Mouse (Mus musculus) hindbrain, embryonic 11.5 days (tissue): ENCODE data around the gene Coro1a. TPM values are rescaled to one million over a fixed set of nuclear protein-coding genes. Genes with fewer than 3 reads are reported as not detected.

Experiments used
- ATAC-seq: fragments of 200-750 bp; cut with Nextera tagmentation; 2 replicates; pipeline ENCODE4 v1.8.0; 2017; ENCODE audit warnings: mild to moderate bottlenecking, moderate TSS enrichment, moderate library complexity; ENCODE audit not compliant: low FRiP score
- DNase-seq: peaks from one replicate; pipeline ENCODE4 v3.0.0-alpha.2; 2015; ENCODE audit warnings: low spot score
- H3K27ac ChIP-seq: fragments of 300-500 bp; sonication (generic); 2 replicates; pipeline ENCODE4 v1.5.1; 2014; ENCODE audit warnings: mild to moderate bottlenecking, low read depth, low read length
- H3K27me3 ChIP-seq: fragments of 300-500 bp; sonication (generic); 2 replicates; pipeline ENCODE4 v1.6.1; 2014; ENCODE audit warnings: mild to moderate bottlenecking, low read length, moderate library complexity, mixed read lengths; ENCODE audit not compliant: control insufficient read depth, insufficient read depth
- H3K36me3 ChIP-seq: fragments of 300-500 bp; sonication (generic); 2 replicates; pipeline ENCODE4 v1.6.1; 2014; ENCODE audit warnings: mild to moderate bottlenecking, low read length, moderate library complexity, mixed read lengths; ENCODE audit not compliant: control insufficient read depth, insufficient read depth
- H3K4me1 ChIP-seq: fragments of 300-500 bp; sonication (generic); replicated peaks from 2 replicates; pipeline ENCODE4 v1.6.1; 2014; ENCODE audit warnings: low read length, mixed read lengths; ENCODE audit not compliant: control insufficient read depth, insufficient read depth
- H3K4me2 ChIP-seq: fragments of 300-500 bp; sonication (generic); replicated peaks from 2 replicates; pipeline ENCODE4 v1.6.1; 2014; ENCODE audit warnings: mild to moderate bottlenecking, low read depth, low read length
- H3K4me3 ChIP-seq: fragments of 300-500 bp; sonication (generic); 2 replicates; pipeline ENCODE4 v1.5.1; 2014; ENCODE audit warnings: low read depth, low read length
- H3K9ac ChIP-seq: fragments of 300-500 bp; sonication (generic); 2 replicates; pipeline ENCODE4 v1.6.1; 2014; ENCODE audit warnings: low read depth, low read length
- H3K9me3 ChIP-seq: fragments of 300-500 bp; sonication (generic); 2 replicates; pipeline ENCODE4 v1.6.1; 2016; ENCODE audit warnings: low read length; ENCODE audit not compliant: control insufficient read depth
- WGBS: fragments of 180-500 bp; shearing (Covaris S2); extraction: QIAGEN DNeasy Blood & Tissue Kit; methylation state at CpG from one replicate; pipeline ENCODE4 v1.1.7; 2014; 5-methylcytosine and 5-hydroxymethylcytosine counted together
- polyA plus RNA-seq: library from polyadenylated mRNA; unstranded; fragments of >200 nt; fragmentation: Nextera tagmentation; extraction: Ambion mirVana; gene quantifications from 2 replicates; pipeline ENCODE4 v1.2.1, GENCODE M21; 2014

Gene Coro1a
- polyA plus RNA-seq, 1 experiment from 2014 or later, result 45.3 TPM

DNA sequence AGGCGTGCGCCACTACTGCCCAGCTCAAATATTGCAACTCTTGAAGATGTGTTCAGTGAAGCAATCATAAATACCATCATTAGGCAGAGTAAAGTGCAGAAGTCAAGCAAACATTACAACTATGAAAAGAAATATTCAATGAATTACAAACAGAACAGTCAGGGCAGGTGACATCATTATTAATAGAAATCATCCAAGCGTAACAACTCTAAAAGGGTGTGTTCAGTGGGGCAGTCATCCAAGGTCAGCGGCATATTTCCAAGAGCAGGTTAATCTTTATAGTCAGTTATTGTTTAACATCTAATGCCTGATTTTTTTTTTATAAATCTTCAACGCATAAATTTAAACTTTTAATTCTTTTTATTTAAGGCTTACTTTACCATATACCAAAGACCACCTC lies 26.4 kb downstream of the Coro1a start:
- ATAC-seq, result no peak
- H3K9me3 ChIP-seq, result no peaks in the 10 kb centered on the region
- 98% methylated on average over 5 of the region's 5 CpGs for WGBS
- H3K4me2 ChIP-seq, result no peak overlapping the region
- no peak overlapping the region for H3K9ac ChIP-seq
- H3K27ac ChIP-seq, result no peak overlapping the region
- no peak for DNase-seq
- H3K27me3 ChIP-seq, result no peaks in the 10 kb centered on the region
- no peaks in the 10 kb centered on the region for H3K36me3 ChIP-seq
- H3K4me1 ChIP-seq, result no peaks in the 10 kb centered on the region
- H3K4me3 ChIP-seq, result no peak overlapping the region

DNA sequence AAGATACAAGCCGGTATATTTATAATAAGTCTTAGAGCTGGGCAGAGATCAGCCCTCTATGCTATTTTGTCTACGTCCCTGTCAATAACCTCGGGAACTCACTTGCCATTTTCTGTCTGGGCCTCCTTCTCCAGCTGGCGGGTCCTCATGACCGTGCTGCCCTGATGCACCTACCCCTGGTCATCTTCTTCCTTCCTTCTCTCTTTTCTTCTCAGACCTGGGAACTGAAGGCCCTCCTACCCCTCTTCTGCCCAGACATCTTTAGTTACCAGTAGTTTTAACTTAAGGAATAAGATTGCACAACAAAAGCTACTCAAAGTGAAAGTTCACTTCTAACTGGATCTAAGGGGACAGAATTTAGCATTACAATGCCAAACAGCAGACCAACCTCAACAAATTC lies 27.9 kb downstream of the Coro1a start:
- H3K27ac ChIP-seq, result no peak overlapping the region
- no peak overlapping the region for H3K4me3 ChIP-seq
- H3K4me2 ChIP-seq, result no peak overlapping the region
- H3K27me3 ChIP-seq, result no peaks in the 10 kb centered on the region
- ATAC-seq (no peak), DNase-seq (no peak)
- 98% methylated on average over 5 of the region's 5 CpGs for WGBS
- H3K4me1 ChIP-seq, result no peaks in the 10 kb centered on the region
- H3K36me3 ChIP-seq, result no peaks in the 10 kb centered on the region
- H3K9ac ChIP-seq, result no peak overlapping the region
- no peaks in the 10 kb centered on the region for H3K9me3 ChIP-seq

DNA sequence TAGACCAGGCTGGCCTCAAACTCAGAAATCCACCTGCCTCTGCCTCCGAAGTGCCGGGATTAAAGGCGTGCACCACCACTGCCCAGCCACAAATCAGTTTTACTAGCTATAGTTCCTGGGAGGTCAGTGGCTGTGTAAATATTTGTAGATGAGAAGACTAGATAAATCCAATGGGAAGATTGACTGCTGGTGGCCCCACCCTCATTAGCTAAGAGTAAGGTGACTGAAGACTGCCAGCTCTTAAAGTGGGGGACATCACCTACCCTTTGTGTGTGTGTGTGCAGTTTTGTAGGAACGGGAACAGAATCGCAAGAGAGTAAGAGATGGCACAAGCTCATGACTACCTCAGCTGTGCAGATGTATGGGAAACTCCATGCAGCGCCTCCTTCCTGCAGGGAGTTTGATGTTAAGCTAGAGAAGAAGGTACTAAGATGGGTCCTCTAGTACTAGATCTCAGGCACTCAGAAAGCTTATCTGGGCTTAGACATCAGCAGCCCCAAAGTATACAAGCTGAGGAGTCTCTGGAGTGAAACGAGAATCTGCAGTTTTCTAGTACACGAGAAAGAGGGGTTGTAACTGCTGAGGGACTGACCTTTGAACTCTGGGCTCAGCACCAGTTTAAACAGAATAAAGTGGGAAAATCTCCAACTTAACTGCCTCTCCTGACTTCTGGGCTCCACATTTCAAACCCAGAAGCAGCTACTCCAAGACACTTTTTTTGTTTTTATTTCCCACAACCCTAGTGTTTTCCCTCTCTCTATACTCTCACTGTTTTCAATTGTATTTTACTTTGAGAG lies 28.8 kb downstream of the Coro1a start:
- no peak for ATAC-seq
- WGBS, result 84% methylated on average over 8 of the region's 8 CpGs

DNA sequence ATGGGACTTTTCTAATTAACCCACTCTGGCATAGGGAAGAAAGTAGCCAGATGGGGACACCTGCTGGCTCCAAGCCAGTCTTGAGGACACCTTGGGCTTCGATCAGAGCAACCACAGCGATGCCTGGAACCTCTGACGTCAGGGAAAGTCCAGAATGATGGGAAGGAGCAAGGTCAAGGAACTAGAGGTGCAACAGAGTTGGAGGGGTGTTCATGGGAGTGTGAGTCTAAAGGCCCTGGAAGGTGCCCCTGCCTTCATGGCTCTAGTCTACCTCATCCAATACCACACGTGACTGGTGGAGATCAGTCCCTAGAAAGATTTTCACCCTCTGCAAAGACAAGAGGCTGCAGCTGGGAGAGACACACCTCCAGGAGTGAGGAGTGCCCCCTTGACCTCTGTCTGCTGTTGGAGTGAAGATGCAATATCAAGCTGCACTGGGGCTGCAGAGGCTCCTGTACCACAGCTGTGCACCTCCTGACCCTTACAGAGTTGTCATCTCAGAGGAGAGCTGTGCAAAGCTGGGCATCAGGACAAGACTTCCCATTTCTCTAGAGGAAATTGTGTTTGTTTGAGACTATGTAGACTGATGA lies 30.9 kb downstream of the Coro1a start:
- 83% methylated on average over 4 of the region's 4 CpGs for WGBS
- DNase-seq (no peak), ATAC-seq (no peak)
- no peak overlapping the region for H3K9ac ChIP-seq
- no peak overlapping the region for H3K4me3 ChIP-seq
- H3K9me3 ChIP-seq, result no peaks in the 10 kb centered on the region
- H3K4me2 ChIP-seq, result no peak overlapping the region
- H3K36me3 ChIP-seq, result no peaks in the 10 kb centered on the region
- no peaks in the 10 kb centered on the region for H3K4me1 ChIP-seq
- no peaks in the 10 kb centered on the region for H3K27me3 ChIP-seq
- no peak overlapping the region for H3K27ac ChIP-seq

More for the DNA sequence above, 28.8 kb downstream of the Coro1a start:
- Histone ChIP-seq H3K27me3 (no peaks in the 10 kb centered on the region), H3K9me3 (no peaks in the 10 kb centered on the region), H3K27ac (no peak overlapping the region), H3K4me2 (no peak overlapping the region), H3K36me3 (no peaks in the 10 kb centered on the region), H3K4me1 (no peaks in the 10 kb centered on the region), H3K9ac (no peak overlapping the region), H3K4me3 (no peak overlapping the region)
- no peak for DNase-seq

DNA sequence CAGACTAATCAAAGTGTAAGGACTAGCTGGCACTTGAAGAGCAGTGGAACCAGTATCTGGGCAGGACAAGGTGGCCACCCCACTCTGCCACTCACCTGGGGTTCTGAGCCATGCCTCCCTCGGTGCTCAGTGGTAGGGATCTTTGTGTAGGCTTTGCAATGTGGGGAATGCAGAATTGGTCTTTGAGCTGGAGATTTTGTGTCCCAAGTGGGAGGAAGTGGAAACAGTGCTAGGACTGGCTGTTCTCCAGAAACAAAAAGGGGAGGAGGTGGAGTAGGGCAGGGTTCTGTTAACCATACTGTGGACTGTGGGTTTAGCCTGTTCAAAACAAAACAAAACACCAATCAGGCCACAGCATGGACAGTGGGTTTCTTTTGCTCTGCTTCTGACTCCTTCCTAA lies 31.4 kb downstream of the Coro1a start, which contains the start of gene Sult1a1:
Gene Sult1a1 (minus strand): TSS at position 226 of the 400 bp plus-strand sequence.
- ATAC-seq (no peak), DNase-seq (no peak)
- no peak within 1 kb of the TSS for H3K9ac ChIP-seq
- no peak within 1 kb of the TSS for H3K4me3 ChIP-seq
- no peak within 1 kb of the TSS for H3K4me2 ChIP-seq
- H3K27ac ChIP-seq, result no peak within 1 kb of the TSS
- no peaks in the 10 kb centered on the region for H3K4me1 ChIP-seq
- H3K36me3 ChIP-seq, result no peaks in the 10 kb centered on the region
- 92% methylated on average over 1 of the region's 1 CpGs for WGBS
- no peaks in the 10 kb centered on the region for H3K27me3 ChIP-seq
- no peaks in the 10 kb centered on the region for H3K9me3 ChIP-seq

DNA sequence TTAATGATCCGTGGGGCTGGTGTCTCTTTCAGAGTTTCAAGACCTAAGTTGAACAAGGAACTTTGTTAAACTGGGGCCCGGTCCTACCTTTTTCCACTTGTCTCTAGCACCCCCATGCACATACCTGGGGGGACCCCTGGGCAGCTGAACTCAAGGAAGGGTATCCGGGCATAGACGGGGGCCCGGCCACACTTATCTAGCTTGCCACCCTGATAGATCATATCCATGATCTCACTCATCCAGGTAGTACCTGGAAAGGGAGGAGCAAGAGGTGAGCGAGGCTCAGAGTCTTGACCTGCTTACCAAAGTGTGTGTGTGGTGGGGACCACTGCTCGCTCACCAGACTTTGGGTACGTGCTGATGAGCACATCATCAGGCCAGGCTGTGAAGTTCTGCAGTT lies 32.5 kb downstream of the Coro1a start:
- Histone ChIP-seq H3K9me3 (no peaks in the 10 kb centered on the region), H3K36me3 (no peaks in the 10 kb centered on the region), H3K4me1 (no peaks in the 10 kb centered on the region), H3K4me2 (no peak overlapping the region), H3K9ac (no peak overlapping the region), H3K27me3 (no peaks in the 10 kb centered on the region), H3K27ac (no peak overlapping the region), H3K4me3 (no peak overlapping the region)
- ATAC-seq, result no peak
- DNase-seq, result no peak
- WGBS, result 94% methylated on average over 8 of the region's 8 CpGs

DNA sequence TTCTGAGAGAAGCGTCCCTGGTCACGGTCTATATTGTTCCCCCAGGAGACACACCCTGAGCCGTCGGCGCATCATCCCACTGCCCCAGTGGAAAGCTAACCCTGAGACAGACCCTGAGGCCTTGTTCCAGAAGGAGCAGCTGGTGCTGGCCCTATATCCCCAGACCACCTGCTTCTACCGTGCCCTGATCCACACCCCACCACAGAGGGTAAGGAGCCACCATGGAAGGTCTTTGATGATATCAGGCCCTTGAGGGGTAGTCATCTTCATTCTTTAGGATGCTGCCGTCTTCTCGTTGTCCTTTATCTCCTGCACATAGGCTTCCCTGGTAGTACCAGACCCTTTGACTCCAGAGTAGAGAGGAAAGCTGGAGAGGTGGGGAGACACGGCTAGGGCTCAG lies 35.5 kb downstream of the Coro1a start:
- Histone ChIP-seq H3K27ac (no peak overlapping the region), H3K4me2 (no peak overlapping the region), H3K4me1 (no peaks in the 10 kb centered on the region), H3K9me3 (no peaks in the 10 kb centered on the region), H3K4me3 (no peak overlapping the region), H3K27me3 (no peaks in the 10 kb centered on the region), H3K36me3 (no peaks in the 10 kb centered on the region), H3K9ac (no peak overlapping the region)
- DNase-seq, result no peak
- WGBS, result 94% methylated on average over 9 of the region's 9 CpGs
- ATAC-seq, result no peak

DNA sequence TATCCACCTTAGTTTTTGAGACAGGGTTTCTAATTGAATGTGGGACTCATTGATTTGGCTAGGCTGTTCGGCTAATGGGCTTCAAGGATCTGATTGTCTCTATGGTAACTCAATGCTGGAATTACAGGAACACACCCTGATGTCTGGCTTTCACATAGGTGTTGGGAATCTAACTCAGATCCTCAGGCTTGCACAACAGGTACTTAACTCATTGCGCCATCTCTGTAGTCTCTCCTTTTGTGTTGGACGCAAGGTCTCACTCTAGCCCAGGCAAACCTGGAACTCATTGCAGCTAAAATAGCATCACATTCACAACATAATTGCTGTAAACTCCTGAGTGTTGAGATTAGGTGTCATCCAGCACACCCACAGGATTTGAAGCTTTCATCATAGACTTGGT lies 37.4 kb downstream of the Coro1a start:
- Histone ChIP-seq H3K27me3 (no peaks in the 10 kb centered on the region), H3K36me3 (no peaks in the 10 kb centered on the region), H3K4me3 (no peak overlapping the region), H3K9me3 (no peaks in the 10 kb centered on the region), H3K4me2 (no peak overlapping the region), H3K4me1 (no peaks in the 10 kb centered on the region), H3K9ac (no peak overlapping the region), H3K27ac (no peak overlapping the region)
- DNase-seq, result no peak
- ATAC-seq, result no peak
- 99% methylated on average over 3 of the region's 3 CpGs for WGBS

DNA sequence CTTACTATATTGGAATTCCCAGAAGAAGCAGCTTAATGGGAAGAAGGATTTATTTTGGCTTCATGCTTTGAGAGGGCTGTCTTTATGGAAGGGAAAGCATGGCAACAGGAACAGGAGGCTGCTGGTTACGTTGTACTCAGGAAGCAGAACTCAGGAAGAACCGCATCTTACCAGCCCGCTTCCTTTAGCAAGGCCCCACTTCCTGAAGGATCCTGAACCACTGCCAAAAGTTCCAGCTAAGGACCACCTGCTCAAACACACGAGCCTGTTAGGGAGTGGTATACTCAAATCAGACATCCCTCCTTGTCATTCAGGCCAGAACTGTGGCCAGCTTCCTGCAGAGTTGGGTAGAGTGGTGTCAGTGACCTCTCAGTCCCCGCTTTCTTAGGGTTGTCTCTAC lies 39.1 kb downstream of the Coro1a start:
- no peaks in the 10 kb centered on the region for H3K36me3 ChIP-seq
- no peaks in the 10 kb centered on the region for H3K9me3 ChIP-seq
- 86% methylated on average over 5 of the region's 5 CpGs for WGBS
- no peak overlapping the region for H3K9ac ChIP-seq
- H3K27ac ChIP-seq, result no peak overlapping the region
- no peak overlapping the region for H3K4me3 ChIP-seq
- H3K4me2 ChIP-seq, result no peak overlapping the region
- ATAC-seq, result no peak
- DNase-seq, result no peak
- H3K4me1 ChIP-seq, result no peaks in the 10 kb centered on the region
- H3K27me3 ChIP-seq, result no peaks in the 10 kb centered on the region
